8 mouse cellular contexts compared by ENCODE assay signal in genomic region chr2:90866524-90866923, GRCm38 (mm10). TPM values are rescaled to one million over a fixed set of nuclear protein-coding genes. Genes with fewer than 3 reads are reported as not detected.
DNase-seq lines count a peak whose midpoint lies in the region; ATAC-seq lines count a peak whose summit lies in the region.

No protein-coding gene starts in this region.

- no peak overlapping the region for H3K9ac ChIP-seq in embryonic facial prominence, embryonic 14.5 days (ENCODE audit: low read depth, low read length)
- H3K9ac ChIP-seq in limb, embryonic 13.5 days = no peak overlapping the region
- no peak overlapping the region for H3K9ac ChIP-seq in midbrain, embryonic 16.5 days (ENCODE audit: low read depth, low read length)

- no peaks in the 10 kb centered on the region for H3K4me1 ChIP-seq in embryonic facial prominence, embryonic 14.5 days (ENCODE audit: control insufficient read depth, insufficient read depth, low read length)
- no peaks in the 10 kb centered on the region for H3K4me1 ChIP-seq in limb, embryonic 13.5 days
- no peaks in the 10 kb centered on the region for H3K4me1 ChIP-seq in midbrain, embryonic 16.5 days (ENCODE audit: control insufficient read depth, insufficient read depth, low read length)

- H3K4me2 ChIP-seq in embryonic facial prominence, embryonic 14.5 days (ENCODE audit: low read depth, low read length) = no peak overlapping the region
- H3K4me2 ChIP-seq in limb, embryonic 13.5 days (replicated peaks) = no peak overlapping the region
- H3K4me2 ChIP-seq in midbrain, embryonic 16.5 days (ENCODE audit: low read length) = no peak overlapping the region

- WGBS in embryonic facial prominence, embryonic 14.5 days = 20% methylated on average over 3 of the region's 3 CpGs
- WGBS in limb, embryonic 13.5 days = 34% methylated on average over 3 of the region's 3 CpGs
- WGBS in midbrain, embryonic 16.5 days = 16% methylated on average over 3 of the region's 3 CpGs

- H3K27me3 ChIP-seq in embryonic facial prominence, embryonic 14.5 days (replicated peaks; ENCODE audit: control insufficient read depth, insufficient read depth, low read length) = no peaks in the 10 kb centered on the region
- no peaks in the 10 kb centered on the region for H3K27me3 ChIP-seq in limb, embryonic 13.5 days
- H3K27me3 ChIP-seq in midbrain, embryonic 16.5 days (ENCODE audit: control insufficient read depth, insufficient read depth, low read depth, low read length) = no peaks in the 10 kb centered on the region

- H3K27ac ChIP-seq in embryonic facial prominence, embryonic 14.5 days (replicated peaks; ENCODE audit: low read depth, low read length) = no peak overlapping the region
- H3K27ac ChIP-seq in limb, embryonic 13.5 days = no peak overlapping the region
- H3K27ac ChIP-seq in midbrain, embryonic 16.5 days (ENCODE audit: low read length) = no peak overlapping the region

- DNase-seq in 416B (ENCODE audit: low read depth) = peak; percentile 74
- peak; percentile 35 to 73 for DNase-seq in adrenal gland, postnatal 4 days (ENCODE audit: low spot score in 2 of 2)
- peak; percentile 88 for DNase-seq in embryonic facial prominence, embryonic 14.5 days (ENCODE audit: low spot score)
- DNase-seq in heart, adult 8-10 months (ENCODE audit: low spot score) = peak; percentile 85
- peak; percentile 87 for DNase-seq in kidney, adult 9 months
- DNase-seq in spleen, postnatal 10 days (ENCODE audit: low spot score in 2 of 2) = peak; percentile 79 to 89

- peak; percentile 95 for ATAC-seq in embryonic facial prominence, embryonic 14.5 days (ENCODE audit: low read depth)
- peak; percentile 84 for ATAC-seq in limb, embryonic 13.5 days (ENCODE audit: low FRiP score, low read depth)
- peak; percentile 92 for ATAC-seq in midbrain, embryonic 16.5 days

- H3K9me3 ChIP-seq in embryonic facial prominence, embryonic 14.5 days (ENCODE audit: control insufficient read depth, low read length) = no peaks in the 10 kb centered on the region
- H3K9me3 ChIP-seq in limb, embryonic 13.5 days = no peaks in the 10 kb centered on the region
- H3K9me3 ChIP-seq in midbrain, embryonic 16.5 days (replicated peaks; ENCODE audit: control insufficient read depth, low read length, poor library complexity, severe bottlenecking) = no peaks in the 10 kb centered on the region

- H3K36me3 ChIP-seq in embryonic facial prominence, embryonic 14.5 days (ENCODE audit: control insufficient read depth, insufficient read depth, low read length) = peaks cover 65% of the 10 kb centered on the region
- H3K36me3 ChIP-seq in limb, embryonic 13.5 days = peaks cover 56% of the 10 kb centered on the region
- H3K36me3 ChIP-seq in midbrain, embryonic 16.5 days (ENCODE audit: control insufficient read depth, insufficient read depth, low read length) = peaks cover 14% of the 10 kb centered on the region

- no peak overlapping the region for H3K4me3 ChIP-seq in embryonic facial prominence, embryonic 14.5 days (ENCODE audit: low read depth, low read length)
- H3K4me3 ChIP-seq in limb, embryonic 13.5 days = no peak overlapping the region
- no peak overlapping the region for H3K4me3 ChIP-seq in midbrain, embryonic 16.5 days (ENCODE audit: low read depth, low read length)

RNA-seq across cellular contexts. Expression of gene C1qtnf4, which starts 19.1 kb away (rescaled TPM):
- total RNA-seq in adrenal gland, postnatal 4 days (2021) = 1 to 10 TPM; 5.4 to 5.6 TPM
- polyA plus RNA-seq in embryonic facial prominence, embryonic 14.5 days (2014; fragmentation: Nextera tagmentation; extraction: Ambion mirVana) = 19.9 and 22.8 TPM in 2 replicates
- total RNA-seq in heart, adult 8-10 months (2022) = 1 to 10 TPM; 2.6 to 4.9 (median 3.5) TPM
- polyA plus RNA-seq in limb, embryonic 13.5 days (2015; fragmentation: Nextera tagmentation; extraction: Ambion mirVana) = 26.8 and 27.0 TPM in 2 replicates
- polyA plus RNA-seq in midbrain, embryonic 16.5 days (2015; fragmentation: Nextera tagmentation; extraction: Ambion mirVana) = 42.6 and 55.6 TPM in 2 replicates

RNA-seq across cellular contexts. Expression of gene Mtch2, which starts 19.6 kb away (rescaled TPM):
- 100 to 1,000 TPM; 177 to 190 TPM for total RNA-seq in adrenal gland, postnatal 4 days (2021)
- 207 and 210 TPM in 2 replicates for polyA plus RNA-seq in embryonic facial prominence, embryonic 14.5 days (2014; fragmentation: Nextera tagmentation; extraction: Ambion mirVana)
- total RNA-seq in heart, adult 8-10 months (2022) = 100 to 1,000 TPM; 165 to 183 (median 182) TPM
- 200 and 206 TPM in 2 replicates for polyA plus RNA-seq in limb, embryonic 13.5 days (2015; fragmentation: Nextera tagmentation; extraction: Ambion mirVana)
- polyA plus RNA-seq in midbrain, embryonic 16.5 days (2015; fragmentation: Nextera tagmentation; extraction: Ambion mirVana) = 248 and 250 TPM in 2 replicates

RNA-seq across cellular contexts. Expression of gene Kbtbd4, which starts 38.0 kb away (rescaled TPM):
- 10 to 100 TPM; 35.6 to 37.4 TPM for total RNA-seq in adrenal gland, postnatal 4 days (2021)
- 25.8 and 31.0 TPM in 2 replicates for polyA plus RNA-seq in embryonic facial prominence, embryonic 14.5 days (2014; fragmentation: Nextera tagmentation; extraction: Ambion mirVana)
- total RNA-seq in heart, adult 8-10 months (2022) = 10 to 100 TPM; 21.7 to 28.3 (median 24.5) TPM
- polyA plus RNA-seq in limb, embryonic 13.5 days (2015; fragmentation: Nextera tagmentation; extraction: Ambion mirVana) = 46.0 and 49.2 TPM in 2 replicates
- polyA plus RNA-seq in midbrain, embryonic 16.5 days (2015; fragmentation: Nextera tagmentation; extraction: Ambion mirVana) = 61.6 and 62.6 TPM in 2 replicates

RNA-seq across cellular contexts. Expression of gene Ndufs3, which starts 38.1 kb away (rescaled TPM):
- total RNA-seq in adrenal gland, postnatal 4 days (2021) = 100 to 1,000 TPM; 354 to 392 TPM
- polyA plus RNA-seq in embryonic facial prominence, embryonic 14.5 days (2014; fragmentation: Nextera tagmentation; extraction: Ambion mirVana) = 203 and 206 TPM in 2 replicates
- total RNA-seq in heart, adult 8-10 months (2022) = 1,000 to 10,000 TPM in 1 of 4 experiments, 100 to 1,000 TPM in 3; 876 to 1,074 (median 969) TPM
- polyA plus RNA-seq in limb, embryonic 13.5 days (2015; fragmentation: Nextera tagmentation; extraction: Ambion mirVana) = 215 and 224 TPM in 2 replicates
- polyA plus RNA-seq in midbrain, embryonic 16.5 days (2015; fragmentation: Nextera tagmentation; extraction: Ambion mirVana) = 206 and 208 TPM in 2 replicates
